Mouse (Mus musculus) heart, adult 11 months (tissue): ENCODE measurements at regions not wholly inside any gene's neighbourhood (a gene's known extent, or its start where the extent isn't known, plus 50 kb on each side); places are given as distances from the start of the nearest gene placed in this dataset.

Experiments used
- DNase-seq: peaks from one replicate; pipeline ENCODE4 v3.0.0; 2022

- peak; percentile 79 for DNase-seq
Measured at GRCm38 (mm10) chr7:8068092-8068491, 93.4 kb downstream of the Vmn2r41 start.
